Mouse (Mus musculus) yolk sac, embryonic 10.5 days (tissue): ENCODE results near the gene 1700024P04Rik.

Experiments used
- DNase-seq: peaks from one replicate; pipeline ENCODE4 v3.0.0-alpha.2; 2017; ENCODE audit warnings: low spot score

The 1700024P04Rik gene

DNA sequence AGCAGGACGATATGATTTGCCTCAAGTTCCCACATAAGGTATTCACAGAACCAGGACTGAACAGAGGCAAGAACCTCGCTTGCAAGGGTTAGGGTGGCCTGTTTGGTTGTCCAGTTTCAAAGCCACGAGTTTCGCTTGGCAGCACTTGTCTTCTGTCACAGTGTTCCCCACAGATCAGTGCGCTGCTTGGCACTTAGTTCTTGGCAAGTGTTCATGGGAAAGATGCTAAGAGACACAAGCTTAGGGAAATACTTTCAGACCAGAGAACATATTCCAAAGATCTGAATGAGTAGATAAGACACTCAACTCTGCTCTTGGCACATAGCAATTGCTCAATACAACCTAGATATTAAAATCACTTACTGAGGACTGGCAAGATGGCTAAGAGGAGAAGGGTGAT lies 17.8 kb downstream of the 1700024P04Rik start:
- no peak for DNase-seq

DNA sequence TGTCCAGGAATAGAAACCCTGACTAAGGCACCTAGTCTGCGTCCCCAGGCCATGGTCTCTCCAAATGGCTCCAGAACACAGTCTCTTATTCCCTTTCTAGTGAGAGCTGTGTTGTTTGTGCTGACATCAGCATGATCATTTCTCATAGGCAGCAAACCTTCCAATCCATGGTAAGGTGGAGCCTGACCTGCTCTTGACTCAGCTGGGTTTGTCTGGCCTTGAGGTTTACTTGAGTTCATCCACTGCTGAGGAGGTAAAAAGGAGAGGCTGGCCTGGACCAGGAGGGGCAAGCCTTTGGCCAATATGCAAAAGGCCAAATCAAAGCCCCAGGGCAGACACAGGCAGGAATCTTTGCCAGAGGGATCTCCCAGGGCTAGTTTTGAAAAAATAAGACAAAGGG lies 20.8 kb downstream of the 1700024P04Rik start:
- DNase-seq = no peak

DNA sequence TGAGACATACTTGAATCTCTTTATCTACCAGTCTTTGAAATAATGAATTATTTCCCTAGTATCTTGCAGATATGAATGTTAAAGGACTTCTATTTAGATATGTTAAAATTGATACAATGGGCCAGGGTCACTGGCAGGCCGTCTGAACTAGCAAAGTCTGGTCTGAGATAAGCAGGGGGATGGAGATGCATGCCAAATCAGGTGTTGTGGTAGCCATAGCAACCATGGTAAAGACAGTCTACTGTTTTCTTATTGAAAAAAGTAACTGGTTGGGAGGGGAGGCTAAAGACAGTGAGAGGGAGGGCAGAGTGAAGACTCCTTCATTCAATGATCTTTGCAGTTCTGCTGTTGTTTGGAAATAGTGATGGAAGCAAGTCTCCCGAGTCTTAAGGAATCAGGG lies 26.2 kb downstream of the 1700024P04Rik start:
- no peak for DNase-seq

DNA sequence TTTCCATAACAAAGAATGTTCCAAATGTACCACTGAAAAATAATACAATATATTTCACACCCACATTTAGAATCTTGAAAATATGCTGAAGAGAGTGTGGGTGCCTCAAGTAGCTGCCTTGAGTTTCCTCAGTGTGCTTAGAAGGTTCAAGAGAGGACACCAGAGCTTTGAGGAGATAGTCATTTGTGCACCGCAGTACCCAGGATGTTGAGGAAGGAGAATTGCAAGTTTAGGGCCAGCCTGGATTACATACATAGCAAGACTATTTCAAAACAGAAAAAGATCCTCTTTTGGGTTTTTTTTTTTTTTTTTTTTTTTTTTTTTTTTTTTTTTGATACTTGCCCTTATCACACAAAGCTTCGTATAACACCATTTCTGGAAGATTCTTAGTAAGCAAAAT lies 28.2 kb downstream of the 1700024P04Rik start:
- no peak for DNase-seq

DNA sequence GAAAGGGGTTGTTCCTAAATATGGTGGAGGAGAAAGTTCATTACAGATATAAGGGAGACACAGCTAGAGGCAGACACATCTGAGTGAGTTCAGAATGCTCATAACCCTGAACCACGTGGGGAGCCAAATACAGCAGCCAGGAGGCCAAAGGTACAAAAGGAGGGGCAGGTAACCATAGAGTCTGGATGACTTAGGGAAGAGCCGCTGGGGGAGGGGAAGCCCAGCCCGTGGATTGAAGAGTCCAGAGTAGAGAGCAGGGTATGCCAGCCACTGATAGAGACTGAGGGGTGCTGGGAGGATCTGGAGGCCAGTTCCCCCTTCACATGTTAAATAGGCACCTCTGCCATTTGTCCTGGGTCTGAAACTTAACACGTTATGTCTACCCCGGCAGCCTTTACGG lies 28.7 kb downstream of the 1700024P04Rik start:
- peak; percentile 69 for DNase-seq

DNA sequence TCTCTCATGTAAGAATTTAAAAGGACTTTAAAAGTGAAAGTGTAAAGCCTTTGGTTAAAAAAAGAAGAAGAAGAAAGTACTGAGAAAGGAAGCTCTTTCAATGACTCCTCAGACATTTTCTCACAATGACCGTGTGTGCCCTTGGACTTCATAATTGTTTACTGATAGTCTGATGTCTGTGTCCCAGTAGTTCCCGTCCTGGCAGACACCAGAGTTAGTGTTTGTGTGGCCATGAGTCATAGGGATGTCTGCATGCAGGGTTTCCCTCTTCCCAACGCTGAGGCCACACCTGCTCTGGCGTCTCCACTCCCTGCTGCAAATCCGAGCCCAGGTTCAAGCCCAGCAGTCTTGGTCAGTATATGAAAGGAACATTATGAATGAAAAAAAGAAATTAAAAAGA lies 29.1 kb downstream of the 1700024P04Rik start:
- DNase-seq = peak; percentile 24

DNA sequence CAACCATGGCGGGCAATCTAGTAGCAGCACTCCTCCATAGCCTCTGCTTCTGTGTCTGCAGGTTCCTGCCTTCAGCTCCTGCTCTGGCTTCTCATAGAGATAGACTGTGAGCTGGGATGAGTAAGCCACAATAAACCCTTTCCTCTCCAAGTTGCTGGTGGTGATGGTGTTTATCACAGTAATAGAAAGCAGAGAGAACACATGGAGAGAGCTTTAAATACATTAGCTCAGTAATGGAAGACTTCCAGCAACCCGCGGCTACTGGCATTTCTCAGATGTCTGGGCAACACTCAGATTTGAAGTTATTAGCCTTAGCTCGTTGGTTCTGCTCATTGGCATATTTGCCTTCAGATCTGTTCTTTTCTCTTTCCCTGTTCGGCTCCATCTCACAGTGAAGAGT lies 30.5 kb downstream of the 1700024P04Rik start:
- DNase-seq = no peak

DNA sequence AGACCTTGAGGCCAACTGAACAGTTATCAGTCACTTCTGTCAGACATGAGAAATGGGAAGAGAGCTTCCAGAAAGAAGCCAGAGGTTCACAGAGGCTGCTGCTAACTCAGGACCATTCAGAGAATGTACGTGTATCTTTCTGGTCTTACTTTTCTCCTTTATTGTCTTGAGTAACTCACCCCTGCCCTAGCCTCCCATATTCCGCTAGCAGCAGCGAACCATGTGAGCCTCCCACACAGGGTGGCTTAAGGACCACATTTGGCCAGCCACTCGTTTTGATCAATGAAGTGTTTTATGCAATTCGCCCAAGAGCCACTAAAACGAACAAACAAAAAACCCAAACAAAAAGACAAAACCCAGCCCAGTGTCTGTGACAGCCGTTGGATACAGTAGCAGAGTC lies 32.4 kb downstream of the 1700024P04Rik start:
- DNase-seq = no peak

DNA sequence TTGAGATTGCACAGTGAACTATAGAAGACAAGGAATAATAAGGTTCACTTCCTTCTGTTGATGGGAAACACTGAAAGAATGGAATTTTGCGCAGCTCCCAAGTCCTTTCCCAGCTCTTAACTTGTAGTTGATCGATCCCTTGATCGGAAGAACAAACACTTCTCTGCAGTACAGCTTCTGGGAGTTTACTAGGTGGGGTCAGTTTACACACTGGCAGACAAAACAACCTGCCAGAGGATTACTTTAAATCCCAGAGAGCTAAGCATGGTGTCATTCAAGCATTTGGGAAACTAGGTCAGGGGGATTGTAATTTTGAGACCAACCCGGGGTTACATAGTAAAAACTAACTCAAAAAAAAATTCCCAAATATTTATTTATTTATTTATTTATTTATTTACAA lies 36.2 kb downstream of the 1700024P04Rik start:
- DNase-seq = no peak

DNA sequence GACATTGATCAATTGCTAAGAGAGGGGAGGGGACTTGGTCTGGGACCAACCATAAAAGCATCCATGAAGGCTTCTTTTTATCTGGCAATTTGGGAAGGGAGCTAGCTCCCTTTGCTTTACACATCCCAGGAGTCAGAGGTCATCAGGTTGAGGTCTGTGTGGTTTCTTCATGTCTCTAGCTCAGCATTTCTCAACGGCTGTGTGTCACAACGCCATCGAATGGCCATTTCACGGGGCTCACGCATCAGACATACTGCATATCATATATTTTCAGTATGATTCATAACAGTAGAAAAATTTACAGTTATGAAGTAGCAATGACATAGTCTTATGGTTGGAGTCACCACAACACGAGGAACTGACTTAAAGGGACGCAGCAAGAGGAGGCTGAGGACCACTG lies 37.9 kb downstream of the 1700024P04Rik start:
- DNase-seq = no peak

DNA sequence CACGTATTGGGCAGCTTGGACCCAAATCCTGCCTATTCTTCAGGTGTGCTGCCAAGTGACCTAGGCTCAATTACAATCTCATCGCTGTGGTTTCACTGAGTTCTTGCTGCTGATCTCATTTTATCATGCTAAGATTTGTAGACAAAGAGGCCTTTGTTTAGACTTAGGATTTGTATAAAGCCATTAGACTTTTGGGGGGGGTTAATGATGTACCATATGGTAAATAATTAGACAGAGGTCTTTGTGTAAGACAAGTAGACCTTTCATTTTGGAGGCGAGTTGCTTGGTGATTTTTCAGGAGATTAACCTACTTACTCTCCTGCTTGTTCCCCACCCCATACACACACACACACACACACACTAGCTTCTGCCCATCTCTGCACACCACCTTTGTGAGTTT lies 38.5 kb downstream of the 1700024P04Rik start:
- no peak for DNase-seq

DNA sequence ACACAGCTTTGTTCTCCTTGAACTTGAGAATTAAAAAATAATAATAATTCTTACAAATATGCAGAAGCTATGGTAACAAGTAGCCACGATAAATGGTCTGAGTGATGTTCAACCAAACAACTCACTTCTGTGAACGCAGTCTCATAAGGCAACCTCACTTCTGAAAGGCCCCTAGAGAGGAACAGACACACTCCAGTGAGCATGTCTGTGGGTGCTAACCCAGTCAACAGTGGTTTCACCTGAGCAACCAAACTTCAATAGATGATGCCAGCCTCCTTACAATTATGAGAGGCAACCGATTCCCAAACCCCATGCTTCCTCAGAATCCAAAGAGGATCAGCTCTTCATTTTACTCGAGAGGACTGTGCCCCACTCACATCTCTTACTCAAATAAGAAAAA lies 39.0 kb downstream of the 1700024P04Rik start:
- no peak for DNase-seq

DNA sequence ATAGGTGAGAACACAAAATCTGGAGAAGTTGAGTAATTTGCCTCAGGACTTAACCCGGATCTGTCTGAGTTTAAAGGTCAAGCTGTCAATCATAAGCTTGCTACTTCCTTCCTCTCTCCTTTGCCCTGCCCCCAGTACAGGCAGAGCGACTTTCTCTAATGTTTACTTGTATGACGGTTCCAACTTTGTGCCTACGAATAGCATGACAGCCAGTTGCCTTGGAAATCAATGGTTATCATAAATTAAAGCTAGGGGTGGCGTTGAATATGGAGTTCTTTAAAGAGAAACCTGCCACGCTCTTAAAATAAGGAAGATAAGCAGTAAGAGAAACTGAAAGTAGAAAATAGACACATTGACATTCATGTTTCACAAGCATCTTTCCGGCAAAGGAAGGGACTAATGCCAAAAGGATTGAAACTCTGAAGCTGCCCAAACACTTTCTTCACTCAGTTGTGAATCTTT lies 39.7 kb downstream of the 1700024P04Rik start:
- peak; percentile 33 for DNase-seq

DNA sequence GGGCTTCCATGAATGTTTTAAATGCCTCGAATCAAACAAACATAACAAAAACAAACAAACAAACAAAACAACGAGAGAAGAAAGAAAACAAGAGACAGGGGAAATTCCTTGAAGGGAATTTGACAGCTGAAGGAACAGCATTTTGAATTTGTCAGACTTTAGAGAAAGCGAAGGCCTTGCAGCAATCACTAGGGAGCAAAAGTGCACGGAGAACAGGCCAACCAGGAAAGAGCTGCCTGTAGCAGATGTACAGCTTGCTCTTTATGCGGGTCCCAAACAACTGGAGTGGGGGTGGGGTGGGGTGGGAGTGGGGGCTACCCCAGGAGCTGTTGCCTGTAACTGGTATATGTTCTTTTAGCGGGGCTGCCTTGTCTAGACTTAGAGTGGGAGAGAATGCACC lies 42.0 kb downstream of the 1700024P04Rik start:
- peak; percentile 63 for DNase-seq

DNA sequence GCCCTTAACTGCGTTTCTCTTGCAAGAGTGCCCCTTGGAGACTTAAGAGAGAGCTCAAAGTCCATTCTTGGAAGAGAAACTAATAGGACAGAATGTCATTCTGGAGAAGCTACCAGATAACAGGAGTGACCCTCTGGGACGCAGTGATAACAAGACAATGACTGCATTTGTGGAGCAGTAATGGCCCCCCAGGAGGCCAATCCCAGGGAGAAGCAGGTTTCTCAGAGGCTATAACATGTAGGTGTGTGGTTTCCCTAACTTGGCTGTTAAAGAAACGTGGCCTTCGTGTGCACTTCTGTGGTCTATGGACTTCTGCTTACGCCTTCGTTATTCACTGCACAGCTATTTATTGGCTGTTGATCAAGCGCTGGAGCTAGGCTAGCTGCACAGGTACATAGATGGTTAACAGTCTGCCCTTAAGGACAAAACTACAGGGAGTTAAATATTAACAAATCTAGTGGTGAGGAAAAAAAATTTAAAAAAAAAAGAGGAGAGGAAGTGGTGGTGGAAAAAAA lies 42.5 kb downstream of the 1700024P04Rik start:
- peak; percentile 80 for DNase-seq

DNA sequence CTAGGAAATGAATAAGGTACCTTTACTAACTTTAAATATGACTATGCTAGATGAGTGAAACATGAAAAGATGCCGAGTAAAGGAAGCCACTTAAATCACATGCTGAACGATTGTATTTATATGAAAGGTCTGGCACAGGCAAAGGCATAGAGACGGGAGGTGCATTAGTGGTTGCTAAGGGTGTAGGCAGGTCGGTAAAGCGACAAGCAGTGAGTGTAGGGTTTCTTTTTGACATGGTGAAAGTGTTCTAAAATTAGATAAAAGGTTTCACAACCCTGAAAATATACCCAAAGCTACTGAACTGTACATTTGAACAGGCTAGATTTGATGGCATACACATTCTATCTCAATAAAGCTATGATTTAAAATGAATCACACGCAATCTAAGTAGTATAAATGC lies 47.3 kb downstream of the 1700024P04Rik start:
- no peak for DNase-seq
